Mouse (Mus musculus): ENCODE measurements around the gene Ccnd2. TPM values are rescaled to one million over a fixed set of nuclear protein-coding genes. Genes with fewer than 3 reads are reported as not detected.

The Ccnd2 gene
- total RNA-seq, 2 experiments from 2014 or later, result 366 to 550 TPM

DNA sequence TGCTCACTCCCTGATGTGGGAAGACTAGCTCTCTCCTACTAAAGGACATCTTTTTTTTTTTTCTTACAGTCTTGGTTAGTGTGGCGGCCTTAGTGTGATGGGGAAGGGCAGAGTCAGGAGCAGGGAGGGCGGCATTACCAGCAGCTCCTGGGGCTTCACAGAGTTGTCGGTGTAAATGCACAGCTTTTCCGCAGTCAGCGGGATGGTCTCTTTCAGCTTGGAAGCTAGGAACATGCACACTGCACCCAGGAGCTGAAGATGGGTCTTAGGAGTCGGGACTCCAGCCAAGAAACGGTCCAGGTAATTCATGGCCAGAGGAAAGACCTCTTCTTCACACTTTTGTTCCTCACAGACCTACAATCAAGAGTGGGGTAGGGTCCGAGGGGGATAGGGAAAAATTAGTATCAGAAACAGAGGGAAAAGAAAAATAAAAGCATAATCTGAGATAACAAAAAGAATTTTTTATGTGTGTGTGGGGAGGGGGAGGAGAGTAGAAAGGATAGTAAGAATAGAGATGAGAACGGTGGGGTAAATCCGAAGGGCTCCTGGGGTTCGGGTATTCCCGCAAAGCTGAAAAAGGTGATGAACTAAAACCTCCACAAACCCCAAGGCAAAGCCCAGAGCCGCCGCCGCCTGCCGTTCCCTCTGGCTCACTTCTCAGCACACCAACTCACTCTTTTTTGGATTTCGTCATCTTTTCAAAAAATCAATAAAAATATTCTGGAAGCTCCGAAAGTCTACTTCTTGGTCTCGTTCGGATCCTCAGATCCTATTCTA, 3.3 kb downstream of the Ccnd2 start:
- DNase-seq, result peak; percentile 52 to 67

GRCm38 (mm10) chr6:127147665-127148064, 4.3 kb downstream of the Ccnd2 start:
- peak; percentile 90 for DNase-seq

DNA sequence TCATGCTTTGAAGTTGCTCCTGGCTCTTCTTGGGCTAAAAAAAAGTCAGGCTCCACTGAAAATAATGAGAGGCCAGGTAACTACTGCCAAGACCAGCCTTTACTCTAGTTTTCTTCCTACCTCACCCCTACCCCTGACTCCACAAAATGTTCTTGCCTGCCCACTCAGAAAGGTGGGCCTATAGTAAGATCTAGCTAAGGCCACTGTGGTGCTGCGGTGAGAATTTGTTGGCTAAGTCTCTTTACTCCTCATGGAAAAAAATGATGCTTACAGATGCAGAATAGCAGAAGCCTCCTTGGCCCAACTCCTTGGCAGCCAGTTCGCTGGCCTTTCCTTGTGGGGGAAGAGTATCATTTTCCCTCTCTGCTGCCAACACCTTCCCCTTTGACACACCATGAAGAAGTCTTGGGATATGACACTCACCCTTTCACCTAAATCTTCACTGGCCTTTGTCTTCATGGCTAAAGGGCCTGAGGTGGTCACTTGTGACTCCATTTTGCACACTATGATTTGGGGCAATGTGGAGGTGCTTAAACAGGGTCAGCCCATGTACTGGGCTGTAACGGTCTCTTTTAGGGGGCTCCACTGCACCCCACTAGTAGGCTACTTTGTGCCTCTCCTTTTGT, 5.6 kb downstream of the Ccnd2 start:
- DNase-seq, result no peak

DNA sequence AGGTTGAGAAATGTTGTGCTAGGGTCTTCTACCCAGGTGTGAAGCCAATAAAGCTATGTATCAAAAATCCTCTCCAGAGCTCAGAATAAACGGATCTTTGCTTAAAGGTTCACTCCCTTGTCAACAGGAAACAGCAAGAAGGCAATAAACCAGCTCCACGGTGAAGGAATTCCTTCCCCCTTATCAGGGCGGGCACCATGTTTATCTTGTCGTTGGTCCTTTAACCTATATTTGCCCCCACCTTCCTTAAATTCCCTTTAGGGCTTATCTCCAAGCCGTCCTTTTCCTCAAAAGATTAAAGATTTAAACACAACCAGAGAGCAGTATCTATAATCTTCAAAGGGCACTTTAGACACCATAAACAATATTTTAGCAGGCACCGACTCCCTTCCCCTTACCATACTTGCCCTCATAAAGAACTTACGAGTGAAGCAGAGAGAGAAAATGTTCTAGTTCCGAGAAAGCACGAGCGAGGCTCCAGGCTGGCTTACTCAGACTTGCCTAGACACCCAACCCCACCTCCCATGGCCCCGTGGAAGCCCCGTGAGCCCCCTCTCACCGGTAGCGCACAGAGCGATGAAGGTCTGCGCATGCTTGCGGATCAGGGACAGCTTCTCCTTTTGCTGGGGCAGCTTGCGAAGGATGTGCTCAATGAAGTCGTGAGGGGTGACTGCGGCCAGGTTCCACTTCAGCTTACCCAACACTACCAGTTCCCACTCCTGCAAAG, 6.4 kb downstream of the Ccnd2 start:
- DNase-seq, result no peak

DNA sequence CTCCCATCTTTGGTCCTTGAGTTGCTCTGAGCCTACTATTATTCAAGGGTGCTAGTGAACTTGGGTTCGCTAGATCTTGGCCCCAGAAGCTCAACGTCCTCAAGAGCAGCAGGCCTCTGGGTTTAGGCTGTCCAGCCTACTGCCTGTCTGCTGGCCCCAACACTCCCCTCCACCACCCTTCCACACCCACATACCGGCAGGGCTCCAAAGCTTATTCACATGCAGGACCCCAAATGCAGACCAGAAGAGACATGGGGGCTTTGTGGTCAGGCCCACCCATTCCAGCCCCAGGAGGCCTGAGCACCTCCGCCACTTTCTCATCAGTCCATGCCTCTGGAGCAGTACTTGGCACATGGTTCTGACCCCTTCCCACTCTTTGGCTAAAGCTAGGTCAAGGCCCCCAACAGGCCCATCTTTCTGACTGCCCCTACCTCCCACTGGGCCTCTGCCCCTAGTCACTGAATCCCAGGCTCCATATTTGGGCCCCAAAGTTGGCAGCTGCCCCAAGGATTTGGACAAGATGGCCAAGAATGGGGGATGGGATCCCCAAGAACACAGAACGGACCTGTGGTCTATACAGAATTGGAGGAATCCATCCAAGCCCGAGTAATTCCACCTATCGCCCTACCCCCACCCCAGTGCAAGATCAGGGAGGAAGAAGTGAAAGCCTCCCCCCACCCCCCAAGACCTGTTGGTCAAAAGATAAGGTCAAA, 8.3 kb downstream of the Ccnd2 start:
- DNase-seq, result no peak

- no peak for DNase-seq
Measured at GRCm38 (mm10) chr6:127143124-127143520, 8.9 kb downstream of the Ccnd2 start.

- peak in 1 of 2 experiments; percentile 69 for DNase-seq
Measured at GRCm38 (mm10) chr6:127142154-127143123, 9.6 kb downstream of the Ccnd2 start.

DNA sequence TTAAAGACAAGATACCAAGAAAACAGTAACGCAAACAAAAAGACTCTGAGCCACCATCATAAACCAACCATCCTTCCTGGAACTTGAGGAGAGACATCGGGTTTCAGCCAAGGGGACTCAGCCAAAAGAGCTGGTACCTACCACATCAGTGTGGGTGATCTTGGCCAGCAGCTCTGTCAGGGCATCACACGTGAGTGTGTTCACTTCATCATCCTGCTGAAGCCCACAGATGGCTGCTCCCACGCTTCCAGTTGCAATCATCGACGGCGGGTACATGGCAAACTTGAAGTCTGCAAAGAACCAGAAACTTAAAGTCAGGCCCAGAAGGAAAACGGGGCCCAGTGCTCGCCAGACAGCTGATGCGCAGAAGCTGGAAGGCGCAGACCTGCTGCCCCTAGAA, 13.0 kb downstream of the Ccnd2 start:
- DNase-seq, result no peak

DNA sequence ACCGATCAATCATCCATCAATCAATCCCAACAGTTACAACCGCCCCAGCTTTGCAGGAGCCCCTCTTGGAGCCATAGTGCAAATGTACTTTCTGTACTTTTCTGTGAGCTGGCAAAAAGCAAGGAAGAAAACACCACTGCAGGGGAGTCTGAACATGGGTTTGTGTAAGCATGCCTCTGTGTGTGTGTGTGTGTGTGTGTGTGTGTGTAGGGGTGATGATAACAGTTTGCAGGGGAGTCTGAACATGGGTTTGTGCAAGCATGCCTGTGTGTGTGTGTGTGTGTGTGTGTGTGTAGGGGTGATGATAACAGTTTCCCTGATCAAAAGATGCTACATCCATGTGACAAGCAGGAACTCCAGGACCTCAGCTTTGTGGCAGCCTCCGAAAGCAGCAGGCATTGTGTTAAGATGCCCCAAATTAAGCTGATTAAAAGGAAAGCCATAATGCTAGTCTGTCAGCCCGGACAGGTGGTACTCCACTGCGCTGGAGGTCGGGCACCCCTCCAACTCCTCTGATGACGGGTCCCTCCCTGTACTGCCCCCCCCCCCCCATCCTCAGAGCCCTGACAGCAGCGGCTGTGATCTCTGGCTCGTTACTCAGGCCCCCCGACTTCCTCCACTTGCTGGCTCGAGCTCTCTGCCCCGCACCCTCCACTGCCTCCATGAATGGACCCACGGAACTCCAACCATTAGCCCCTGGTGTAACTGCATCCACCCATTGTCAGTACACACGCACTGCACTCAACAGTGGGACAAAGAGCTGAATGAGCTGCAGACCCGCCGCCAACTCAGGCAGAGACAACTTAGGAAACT, 18.4 kb downstream of the Ccnd2 start:
- DNase-seq, result no peak

GRCm38 (mm10) chr6:127132719-127133118, 19.3 kb downstream of the Ccnd2 start:
- no peak for DNase-seq

GRCm38 (mm10) chr6:127131946-127132345, 20.0 kb downstream of the Ccnd2 start:
- DNase-seq, result no peak

GRCm38 (mm10) chr6:127130377-127130776, 21.6 kb downstream of the Ccnd2 start:
- no peak for DNase-seq

DNA sequence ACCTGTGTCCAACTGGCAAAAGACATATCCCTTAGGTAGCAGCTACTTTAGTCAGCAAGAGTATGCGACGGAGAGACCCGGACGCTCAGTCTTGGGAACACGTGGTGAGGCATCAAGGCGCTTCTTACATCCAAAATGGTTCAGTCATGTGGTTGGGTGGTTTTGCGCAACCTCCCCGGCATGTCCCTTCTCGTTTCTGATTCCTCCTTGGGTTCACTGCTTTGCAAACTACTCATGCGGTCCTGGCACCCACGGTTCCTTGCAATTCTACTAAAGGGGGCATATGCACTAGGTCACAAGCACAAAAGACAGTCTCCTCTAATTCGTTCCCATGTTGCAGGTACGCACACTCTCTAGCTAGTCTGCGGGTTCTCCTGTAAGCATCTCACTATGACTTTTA, 22.3 kb downstream of the Ccnd2 start:
- no peak for DNase-seq

DNA sequence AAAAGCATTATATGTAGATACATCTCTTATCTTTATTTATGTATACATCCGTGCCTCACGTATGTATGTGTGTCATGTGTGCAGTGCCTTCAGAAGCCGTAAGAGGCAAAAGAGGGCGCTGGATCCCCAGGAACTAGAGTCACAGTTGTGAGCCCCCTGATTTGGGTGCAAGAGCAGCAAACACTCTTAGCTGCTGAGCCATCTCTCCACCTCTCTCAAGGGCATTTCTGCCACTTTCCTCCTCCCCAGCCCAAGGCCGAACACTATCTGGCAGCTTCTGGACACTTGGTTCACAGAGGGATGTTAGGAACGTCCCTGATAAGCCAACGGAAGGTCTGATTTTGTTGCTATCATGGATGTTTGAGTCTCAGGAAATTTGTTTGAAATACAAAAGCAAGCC, 28.5 kb downstream of the Ccnd2 start:
- peak; percentile 48 to 65 for DNase-seq

DNA sequence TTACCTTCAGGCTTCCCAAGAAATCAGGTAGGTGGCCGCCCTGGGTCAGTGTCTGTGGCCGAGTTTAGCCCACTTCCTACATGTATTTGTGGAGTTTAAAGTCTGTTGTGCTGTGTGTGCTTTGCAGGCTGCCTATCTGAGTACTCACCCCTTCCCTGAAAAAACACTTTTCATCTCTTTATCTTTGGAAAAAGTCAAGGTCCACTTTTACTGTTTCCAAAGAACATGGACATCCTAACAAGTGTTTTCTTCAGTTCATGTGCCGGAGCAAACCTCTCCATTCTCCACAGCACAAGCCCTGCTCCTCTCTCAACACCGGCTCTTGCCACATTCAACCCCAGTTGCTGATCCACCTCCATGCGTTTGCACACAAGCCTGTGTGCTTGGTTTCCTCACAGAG, 29.0 kb downstream of the Ccnd2 start:
- DNase-seq, result peak in 1 of 2 experiments; percentile 23

- peak; percentile 68 to 69 for DNase-seq
Measured at GRCm38 (mm10) chr6:127122221-127122806, 29.7 kb downstream of the Ccnd2 start.

- no peak for DNase-seq
Measured at GRCm38 (mm10) chr6:127114753-127115456, 37.1 kb downstream of the Ccnd2 start.

DNA sequence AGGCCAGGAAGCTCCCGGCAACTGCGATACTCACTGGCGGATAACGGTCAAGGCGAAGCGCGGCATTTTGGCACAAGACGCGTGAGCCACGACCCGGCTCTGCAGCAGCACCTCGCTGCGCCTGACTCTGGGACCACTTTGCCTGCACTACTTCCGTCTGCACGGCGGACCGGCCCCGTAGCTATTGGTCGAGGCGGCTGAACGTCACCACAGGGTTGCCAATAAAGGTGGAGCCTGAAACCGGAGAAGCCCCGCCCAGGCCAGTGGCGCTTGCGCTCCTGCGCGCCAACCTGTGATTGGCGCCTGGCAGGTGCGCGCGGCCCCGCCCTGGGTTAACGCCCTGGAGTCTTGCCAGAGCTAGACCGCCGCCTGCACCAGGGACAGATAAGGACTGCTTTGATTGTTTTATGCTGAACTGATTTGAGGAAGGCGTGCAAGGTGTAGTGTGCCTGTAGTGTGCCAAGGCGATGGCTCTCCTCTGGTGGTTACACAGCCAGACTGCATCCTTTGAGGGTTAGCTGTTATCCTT, 42.5 kb downstream of the Ccnd2 start, which contains the start of gene Tigar:
TSS of gene Tigar (minus strand) at position 156 of the 529 bp plus-strand sequence.
- peak; percentile 96 for DNase-seq
